Mouse (Mus musculus): ENCODE data around the gene Shkbp1. TPM values are rescaled to one million over a fixed set of nuclear protein-coding genes. Genes with fewer than 3 reads are reported as not detected.

Shkbp1 gene
- total and polyA plus RNA-seq, 3 experiments = 24.2 to 77.0 TPM; not detected in 1

- peak; percentile 48; the same call in 1 of the 2 replicates for TF ChIP-seq TCF12 (IDR thresholded peaks at IDR 0.05; ENCODE audit: low read depth, low read length)
These were observed 26.4 kb downstream of the Shkbp1 start (continued) for GRCm38 (mm10) chr7:27329326-27329947.

DNA sequence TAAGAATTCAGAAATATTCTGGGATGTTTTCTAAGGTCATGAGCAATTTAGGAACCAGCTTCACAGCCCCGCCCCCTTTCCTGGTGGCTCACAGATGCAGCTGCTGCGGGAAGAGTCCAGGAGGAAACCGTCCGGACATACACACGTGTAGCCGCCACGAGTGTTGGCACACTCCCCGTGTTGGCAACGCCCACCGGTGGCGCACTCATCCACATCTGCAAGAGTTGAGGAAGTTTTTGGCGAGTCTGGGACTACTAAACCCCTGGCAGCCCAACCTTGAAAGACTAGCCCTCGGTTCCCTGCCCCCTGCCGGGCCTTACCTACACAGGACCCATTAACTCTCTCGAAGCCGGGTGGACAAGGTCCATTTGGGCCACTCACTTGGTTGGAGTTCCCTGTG lies 27.2 kb downstream of the Shkbp1 start:
- TF ChIP-seq EP300 (IDR thresholded peaks at IDR 0.05; ENCODE audit: low read depth in 1 of 2, low read length in 2 of 2) (no peak), JUND (IDR thresholded peaks at IDR 0.05; ENCODE audit: low read depth, low read length) (no peak), BHLHE40 (IDR thresholded peaks at IDR 0.05; ENCODE audit: borderline replicate concordance, low read depth, low read length) (no peak), POLR2A (IDR thresholded peaks at IDR 0.05; ENCODE audit: control insufficient read depth in 1 of 2, insufficient read depth in 1 of 2, low read depth in 1 of 2, low read length in 2 of 2, poor library complexity in 1 of 2) (no peak), ELF1 (IDR thresholded peaks at IDR 0.05; ENCODE audit: low read depth, low read length) (no peak), USF1 (IDR thresholded peaks at IDR 0.05; ENCODE audit: low read depth, low read length) (no peak), CHD1 (IDR thresholded peaks at IDR 0.05; ENCODE audit: low read depth, low read length) (no peak), MAX (IDR thresholded peaks at IDR 0.05; ENCODE audit: low read length) (no peak), MYC (IDR thresholded peaks at IDR 0.05; ENCODE audit: low read depth, low read length) (no peak), POLR2AphosphoS5 (IDR thresholded peaks at IDR 0.05; ENCODE audit: borderline replicate concordance, low read depth, low read length) (no peak), NELFE (IDR thresholded peaks at IDR 0.05; ENCODE audit: low read depth, low read length) (no peak), MXI1 (IDR thresholded peaks at IDR 0.05; ENCODE audit: low read depth, low read length) (no peak), MAZ (IDR thresholded peaks at IDR 0.05; ENCODE audit: low read depth, low read length) (no peak), E2F4 (IDR thresholded peaks at IDR 0.05; ENCODE audit: borderline replicate concordance, low read depth, low read length) (no peak), CHD2 (IDR thresholded peaks at IDR 0.05; ENCODE audit: low read length) (no peak), ZKSCAN1 (IDR thresholded peaks at IDR 0.05; ENCODE audit: low read depth, low read length) (no peak), GATA1 (IDR thresholded peaks at IDR 0.05; ENCODE audit: low read depth, low read length) (no peak)
- Histone ChIP-seq H3K4me1 (ENCODE audit: control insufficient read depth in 1 of 2, insufficient read depth in 2 of 2, low read length in 2 of 2) (peaks cover 0 to 3% of the 10 kb centered on the region in 2 experiments; a peak in 1 of 4 replicates), H3K4me3 (ENCODE audit: control insufficient read depth in 1 of 2, insufficient read depth in 1 of 2, low read depth in 2 of 2, low read length in 2 of 2) (no peak overlapping the region), H3K9me3 (replicated peaks; ENCODE audit: insufficient read depth, low read length) (no peaks in the 10 kb centered on the region), H3K27me3 (ENCODE audit: control insufficient read depth in 1 of 2, insufficient read depth in 2 of 2, low read length in 2 of 2) (no peaks in the 10 kb centered on the region), H3K79me2 (ENCODE audit: control insufficient read depth, insufficient read depth, low read length, poor library complexity) (peaks cover 7% of the 10 kb centered on the region; the same call in 1 of the 2 replicates), H3K9ac (ENCODE audit: control insufficient read depth, low read depth, low read length, poor library complexity, severe bottlenecking) (peak overlapping the region; percentile 58; the same call in 1 of the 2 replicates), H3K27ac (ENCODE audit: control insufficient read depth, low read depth, low read length) (no peak overlapping the region), H3K36me3 (ENCODE audit: control insufficient read depth in 1 of 2, insufficient read depth in 2 of 2, low read length in 2 of 2) (no peaks in the 10 kb centered on the region)
- peak; percentile 23 for DNase-seq (ENCODE audit: low read depth, low spot score)

DNA sequence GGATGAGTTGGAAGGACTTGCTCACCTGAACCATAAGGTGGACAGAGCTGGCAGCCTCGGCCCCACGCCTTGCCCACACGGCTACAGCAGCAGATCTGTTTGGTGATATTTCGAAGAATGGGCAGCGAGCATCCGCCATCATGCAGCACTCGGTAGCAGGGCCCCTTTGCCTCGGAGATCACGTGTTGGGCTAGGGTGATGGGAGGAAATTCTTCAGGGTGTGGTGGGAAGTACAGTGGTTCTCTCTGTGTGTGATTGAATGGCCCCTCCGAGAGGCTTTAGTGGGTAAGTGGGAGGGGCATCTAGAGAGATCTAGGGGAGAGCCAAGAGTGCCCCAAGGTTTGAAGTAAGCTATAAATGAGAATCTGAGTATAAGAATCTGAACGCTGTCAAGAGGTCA lies 27.7 kb downstream of the Shkbp1 start:
- DNase-seq (ENCODE audit: low read depth, low spot score) = no peak
- H3K4me3 ChIP-seq (ENCODE audit: control insufficient read depth in 1 of 2, insufficient read depth in 1 of 2, low read depth in 2 of 2, low read length in 2 of 2) = no peak overlapping the region
- H3K79me2 ChIP-seq (ENCODE audit: control insufficient read depth, insufficient read depth, low read length, poor library complexity) = peaks cover 4% of the 10 kb centered on the region; the same call in 1 of the 2 replicates
- TF ChIP-seq MAFK (IDR thresholded peaks at IDR 0.05; ENCODE audit: borderline replicate concordance, low read depth, low read length) (no peak), ETS1 (IDR thresholded peaks at IDR 0.05; ENCODE audit: low read depth, low read length) (no peak), HCFC1 (IDR thresholded peaks at IDR 0.05; ENCODE audit: low read depth, low read length) (no peak), MXI1 (IDR thresholded peaks at IDR 0.05; ENCODE audit: low read depth, low read length) (no peak), MYB (IDR thresholded peaks at IDR 0.05; ENCODE audit: low read depth, low read length) (no peak), RCOR1 (IDR thresholded peaks at IDR 0.05; ENCODE audit: low read depth, low read length) (no peak), POLR2A (IDR thresholded peaks at IDR 0.05; ENCODE audit: control insufficient read depth in 1 of 2, insufficient read depth in 1 of 2, low read depth in 1 of 2, low read length in 2 of 2, poor library complexity in 1 of 2) (no peak), ZNF384 (IDR thresholded peaks at IDR 0.05; ENCODE audit: low read depth, low read length) (no peak)
- no peak overlapping the region for H3K27ac ChIP-seq (ENCODE audit: control insufficient read depth, low read depth, low read length)
- no peaks in the 10 kb centered on the region for H3K36me3 ChIP-seq (ENCODE audit: control insufficient read depth in 1 of 2, insufficient read depth in 2 of 2, low read length in 2 of 2)
- H3K9me3 ChIP-seq (replicated peaks; ENCODE audit: insufficient read depth, low read length) = no peaks in the 10 kb centered on the region
- peaks cover 0 to 3% of the 10 kb centered on the region in 2 experiments; a peak in 1 of 4 replicates for H3K4me1 ChIP-seq (ENCODE audit: control insufficient read depth in 1 of 2, insufficient read depth in 2 of 2, low read length in 2 of 2)
- H3K27me3 ChIP-seq (ENCODE audit: control insufficient read depth in 1 of 2, insufficient read depth in 2 of 2, low read length in 2 of 2) = no peaks in the 10 kb centered on the region
- no peak overlapping the region for H3K9ac ChIP-seq (ENCODE audit: control insufficient read depth, low read depth, low read length, poor library complexity, severe bottlenecking)

Measured in MEL (cell line).